ENCODE assay signal across 32 mouse cellular contexts in the genomic region with DNA sequence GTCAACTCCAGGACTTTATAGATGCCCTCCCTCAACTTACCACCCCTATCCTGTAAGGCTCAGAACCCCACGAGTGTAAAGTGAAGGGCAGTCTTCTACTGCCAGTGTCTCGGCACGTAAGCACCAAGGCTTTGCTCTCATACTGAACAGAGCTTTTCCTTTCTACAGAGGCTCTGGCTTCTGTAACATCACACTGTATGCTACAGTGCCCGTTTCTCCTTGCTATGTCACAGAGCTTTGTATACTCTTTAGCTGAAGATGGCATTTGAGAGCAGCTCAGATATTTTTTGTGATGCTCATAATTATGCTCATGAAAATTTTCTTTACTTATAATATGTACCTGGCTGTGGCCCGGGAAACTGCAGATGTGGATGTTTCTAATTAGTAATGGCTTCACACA. TPM values are rescaled to one million over a fixed set of nuclear protein-coding genes. Genes with fewer than 3 reads are reported as not detected.
"Had no signal": no experiment of that assay in that cellular context is flagged by ENCODE, and none has a peak within 500 bp of the region (broad histone marks: within the 10 kb centered on the region; RNA-seq: fewer than 3 reads in every experiment).

No protein-coding gene starts in this region.

- H3K27me3 ChIP-seq: heart, embryonic 12.5 days; hindbrain, embryonic 12.5 days; intestine, embryonic 15.5 days; limb, embryonic 15.5 days; liver, embryonic 12.5 days had no signal

- H3K9ac ChIP-seq: heart, embryonic 12.5 days; hindbrain, embryonic 12.5 days; hindbrain, embryonic 14.5 days; intestine, embryonic 15.5 days; kidney, embryonic 15.5 days; limb, embryonic 13.5 days; limb, embryonic 15.5 days; liver, embryonic 12.5 days; liver, embryonic 14.5 days had no signal

- H3K27ac ChIP-seq: heart, embryonic 10.5 days; hindbrain, embryonic 10.5 days; hindbrain, embryonic 12.5 days; hindbrain, embryonic 14.5 days; intestine, embryonic 15.5 days; kidney, embryonic 15.5 days; kidney, postnatal 0 days; limb, embryonic 13.5 days; limb, embryonic 15.5 days; liver, embryonic 12.5 days; liver, embryonic 14.5 days had no signal

- H3K9me3 ChIP-seq: heart, embryonic 10.5 days; heart, embryonic 12.5 days; hindbrain, embryonic 10.5 days; hindbrain, embryonic 12.5 days; intestine, embryonic 15.5 days; kidney, embryonic 15.5 days; limb, embryonic 13.5 days; limb, embryonic 15.5 days; liver, embryonic 12.5 days had no signal

- H3K4me2 ChIP-seq: heart, embryonic 12.5 days; hindbrain, embryonic 12.5 days; hindbrain, embryonic 14.5 days; intestine, embryonic 15.5 days; kidney, embryonic 15.5 days; limb, embryonic 13.5 days; limb, embryonic 15.5 days; liver, embryonic 12.5 days had no signal

- DNase-seq: gastrocnemius, postnatal 14 days; heart, adult 18-20 months; heart, postnatal 10 days; heart, postnatal 4 days; kidney, adult 2 months; kidney, adult 9 months; kidney, postnatal 14 days; kidney, postnatal 36 days; layer of hippocampus, adult 9-11 months; layer of hippocampus, postnatal 36 days; left cerebral cortex, postnatal 4 days had no signal

- H3K4me3 ChIP-seq: heart, embryonic 10.5 days; heart, embryonic 12.5 days; hindbrain, embryonic 10.5 days; hindbrain, embryonic 12.5 days; intestine, embryonic 15.5 days; kidney, embryonic 15.5 days; limb, embryonic 13.5 days; limb, embryonic 15.5 days; liver, embryonic 12.5 days had no signal

RNA-seq across cellular contexts. Expression of gene Gpc5, which starts 53.2 kb away (rescaled TPM):
- total RNA-seq: gastrocnemius, adult 18-20 months; gastrocnemius, adult 8-10 months; gastrocnemius, postnatal 14 days; gastrocnemius, postnatal 4 days; granulocyte monocyte progenitor cell, adult 5-6 weeks; heart, adult 18-20 months; heart, adult 8-10 months; heart, postnatal 10 days; heart, postnatal 25 days; heart, postnatal 4 days; liver, adult 2 months had no signal
- polyA plus RNA-seq: inflammation-experienced regulatory T-cells, adult 6 months; large intestine, adult 2 months; liver, adult 2 months; liver, embryonic 12.5 days had no signal
